Mouse (Mus musculus) kidney, adult 2 months (tissue): Measurements from ENCODE around the gene Celsr1. TPM values are rescaled to one million over a fixed set of nuclear protein-coding genes. Genes with fewer than 3 reads are reported as not detected.

Source experiments
- DNase-seq: peaks from one replicate; pipeline ENCODE4 v3.0.0; 2021
- H3K27ac ChIP-seq: fragments of 200-500 bp; 2 replicates; pipeline ENCODE4 v1.5.1; 2012; ENCODE audit warnings: low read depth, low read length, control low read depth, inconsistent platforms; ENCODE audit not compliant: insufficient read depth
- H3K27me3 ChIP-seq: fragments of 200-500 bp; replicated peaks from 2 replicates; pipeline ENCODE4 v1.6.1; 2012; ENCODE audit warnings: mild to moderate bottlenecking, moderate library complexity, low read length, inconsistent platforms; ENCODE audit not compliant: control insufficient read depth, insufficient read depth
- H3K36me3 ChIP-seq: fragments of 200-500 bp; 2 replicates; pipeline ENCODE4 v1.6.1; 2012; ENCODE audit warnings: mild to moderate bottlenecking, moderate library complexity, low read length, inconsistent platforms; ENCODE audit not compliant: control insufficient read depth, insufficient read depth
- H3K4me1 ChIP-seq: fragments of 200-500 bp; 2 replicates; pipeline ENCODE4 v1.6.1; 2011; ENCODE audit warnings: low read length; ENCODE audit not compliant: control insufficient read depth, insufficient read depth
- H3K4me3 ChIP-seq: fragments of 200-500 bp; 2 replicates; pipeline ENCODE4 v1.5.1; 2011; ENCODE audit warnings: mild to moderate bottlenecking, low read depth, low read length, control low read depth; ENCODE audit not compliant: insufficient read depth
- CTCF ChIP-seq: fragments of 200-500 bp; conservative IDR thresholded peaks from 2 replicates; pipeline ENCODE4 v1.5.1; 2011; ENCODE audit warnings: low read depth, mild to moderate bottlenecking, control low read depth, low read length, moderate library complexity, mixed read lengths; ENCODE audit not compliant: insufficient read depth, insufficient read length
- POLR2A ChIP-seq: fragments of 200-500 bp; IDR thresholded peaks from one replicate; pipeline ENCODE4 v1.6.1; 2011; ENCODE audit warnings: low read depth, low read length, control low read depth
- WGBS: fragments of 180-500 bp; shearing (Covaris S2); methylation state at CpG from one replicate; pipeline ENCODE4 v1.1.7; 2018; 5-methylcytosine and 5-hydroxymethylcytosine counted together
- polyA plus RNA-seq: library from polyadenylated mRNA; depleted of rRNA; stranded (reverse); fragments of >200 nt; gene quantifications from 2 replicates; pipeline ENCODE4 v1.2.3, GENCODE M21; 2012

Gene Celsr1
- polyA plus RNA-seq, 1 experiment = 12.4 TPM

DNA sequence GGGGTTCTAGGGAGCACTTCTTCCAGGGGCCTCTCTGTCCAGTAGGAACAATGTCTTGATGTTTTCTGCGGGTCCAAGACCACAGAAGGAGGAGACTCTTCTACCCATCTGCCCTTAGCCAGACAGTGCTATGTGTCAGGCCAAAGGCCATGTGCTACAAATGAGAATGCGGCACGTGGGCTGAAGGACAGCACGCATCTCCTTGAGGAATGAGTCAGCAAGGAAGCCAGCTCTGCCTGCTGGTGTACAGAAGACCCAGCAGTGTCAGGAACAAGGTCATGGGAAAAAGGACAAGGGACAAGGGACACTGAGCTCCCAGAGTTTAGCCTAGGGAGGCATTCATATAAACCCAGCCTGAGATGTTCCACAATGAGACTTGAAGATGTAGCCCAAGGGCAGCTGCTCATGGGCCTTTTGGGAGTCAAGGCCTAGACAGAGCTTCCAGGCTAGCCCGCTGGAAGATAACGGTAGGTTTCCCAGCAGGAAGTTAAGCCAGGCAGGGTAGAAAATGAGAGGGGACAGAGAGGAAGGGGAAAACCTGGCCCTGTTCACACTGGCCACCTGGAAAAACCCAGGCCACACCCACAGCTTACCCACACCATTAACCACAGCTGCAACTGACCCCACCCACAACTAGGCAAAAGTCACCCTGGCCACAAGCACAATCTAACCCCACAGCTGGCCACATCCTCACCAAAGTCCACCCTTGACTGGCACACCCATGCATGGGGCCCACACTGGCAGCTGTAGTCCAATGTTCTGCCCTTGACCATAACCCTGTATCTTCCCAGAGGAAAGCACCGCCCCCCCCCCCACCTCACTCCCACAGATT, 124.7 kb downstream of the Celsr1 start:
- H3K27me3 ChIP-seq = no peaks in the 10 kb centered on the region
- peaks cover 8% of the 10 kb centered on the region; the same call in 1 of the 2 replicates for H3K4me1 ChIP-seq
- H3K4me3 ChIP-seq = no peak overlapping the region
- peak; percentile 52 for DNase-seq
- TF ChIP-seq CTCF (no peak), POLR2A (no peak)
- H3K36me3 ChIP-seq = no peaks in the 10 kb centered on the region
- no peak overlapping the region for H3K27ac ChIP-seq
- WGBS = 57% methylated on average over 7 of the region's 7 CpGs

- no peaks in the 10 kb centered on the region for H3K27me3 ChIP-seq
- H3K36me3 ChIP-seq = no peaks in the 10 kb centered on the region
- no peak for DNase-seq
- TF ChIP-seq POLR2A (no peak), CTCF (peak; percentile 59)
- no peak overlapping the region for H3K4me3 ChIP-seq
- H3K27ac ChIP-seq = no peak overlapping the region
- 85% methylated on average over 8 of the region's 8 CpGs for WGBS
- H3K4me1 ChIP-seq = peaks cover 4% of the 10 kb centered on the region; the same call in 1 of the 2 replicates
Measured at GRCm38 (mm10) chr15:85903826-85904225, 129.8 kb downstream of the Celsr1 start.

DNA sequence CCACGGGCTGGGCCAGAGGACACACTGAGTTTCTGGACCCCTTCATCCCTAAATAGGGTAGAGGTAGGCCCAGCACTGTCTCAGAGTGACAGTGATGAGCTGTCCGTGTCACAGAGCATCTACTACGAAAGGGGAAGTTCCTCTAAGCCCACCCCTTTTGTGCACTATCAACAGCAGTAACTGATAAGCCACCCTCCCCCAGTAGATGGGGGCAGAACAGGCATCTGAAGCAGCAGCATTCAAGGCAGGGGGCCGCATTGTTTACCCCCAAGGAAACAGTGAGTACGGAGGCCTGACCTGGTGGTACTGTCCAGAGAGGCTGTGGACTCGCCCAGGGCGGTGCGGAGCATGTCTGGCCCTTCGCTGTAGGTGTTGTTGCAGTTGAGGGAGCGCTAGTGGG, 131.1 kb downstream of the Celsr1 start:
- WGBS = 92% methylated on average over 10 of the region's 10 CpGs
- Histone ChIP-seq H3K27me3 (no peaks in the 10 kb centered on the region), H3K36me3 (no peaks in the 10 kb centered on the region)

GRCm38 (mm10) chr15:85900801-85901200, 132.8 kb downstream of the Celsr1 start:
- 84% methylated on average over 12 of the region's 12 CpGs for WGBS
- DNase-seq = no peak
- Histone ChIP-seq H3K36me3 (no peaks in the 10 kb centered on the region), H3K4me3 (no peak overlapping the region), H3K4me1 (no peaks in the 10 kb centered on the region), H3K27me3 (no peaks in the 10 kb centered on the region), H3K27ac (no peak overlapping the region)
- TF ChIP-seq POLR2A = no peak
- no peak for TF ChIP-seq CTCF

More for the DNA sequence above, 131.1 kb downstream of the Celsr1 start:
- no peak overlapping the region for H3K27ac ChIP-seq
- H3K4me3 ChIP-seq = no peak overlapping the region
- TF ChIP-seq POLR2A (no peak), CTCF (no peak)
- H3K4me1 ChIP-seq = no peaks in the 10 kb centered on the region
- DNase-seq = no peak

DNA sequence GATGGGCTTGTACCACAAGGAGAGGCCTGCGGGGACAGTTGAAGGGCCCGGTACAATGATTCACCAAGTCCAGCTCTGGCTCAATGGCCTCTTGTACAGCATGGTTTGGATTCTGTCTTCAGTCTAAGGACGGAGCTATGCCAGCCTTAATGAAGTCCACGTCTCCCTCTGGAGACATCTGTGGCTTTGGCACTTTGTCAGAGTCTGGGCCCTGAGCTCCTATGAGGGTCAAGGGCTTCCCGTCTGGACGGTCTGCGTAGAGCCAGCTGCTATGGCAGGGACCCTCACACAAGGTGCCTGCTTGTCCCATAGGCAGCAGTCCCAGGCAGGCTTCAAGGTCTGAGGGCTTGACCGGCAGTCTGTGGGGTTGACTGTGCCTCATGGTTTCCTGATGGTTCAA, 133.3 kb downstream of the Celsr1 start:
- Histone ChIP-seq H3K27ac (no peak overlapping the region), H3K4me3 (no peak overlapping the region), H3K36me3 (no peaks in the 10 kb centered on the region), H3K27me3 (no peaks in the 10 kb centered on the region), H3K4me1 (no peaks in the 10 kb centered on the region)
- no peak for DNase-seq
- TF ChIP-seq CTCF = no peak
- no peak for TF ChIP-seq POLR2A
- 81% methylated on average over 8 of the region's 8 CpGs for WGBS

GRCm38 (mm10) chr15:85899396-85899795, 134.2 kb downstream of the Celsr1 start:
- WGBS = 72% methylated on average over 6 of the region's 6 CpGs
- no peaks in the 10 kb centered on the region for H3K36me3 ChIP-seq
- H3K27ac ChIP-seq = no peak overlapping the region
- TF ChIP-seq CTCF = no peak
- no peak for TF ChIP-seq POLR2A
- DNase-seq = no peak
- H3K4me3 ChIP-seq = no peak overlapping the region
- no peaks in the 10 kb centered on the region for H3K27me3 ChIP-seq
- H3K4me1 ChIP-seq = no peaks in the 10 kb centered on the region

- no peak for DNase-seq
- WGBS = 80% methylated on average over 10 of the region's 10 CpGs
- Histone ChIP-seq H3K4me3 (no peak overlapping the region), H3K4me1 (no peaks in the 10 kb centered on the region), H3K27ac (no peak overlapping the region), H3K27me3 (no peaks in the 10 kb centered on the region), H3K36me3 (no peaks in the 10 kb centered on the region)
- no peak for TF ChIP-seq CTCF
- no peak for TF ChIP-seq POLR2A
Measured at GRCm38 (mm10) chr15:85897113-85897512, 136.5 kb downstream of the Celsr1 start.
